Mouse (Mus musculus): ENCODE measurements around the gene Synj2.
A peak's percentile ranks its signal among the peaks of the same experiment; 100 is the strongest.

Synj2 gene

GRCm38 (mm10) chr17:5956350-5957000 is 15.4 kb downstream of the Synj2 start:
- no peaks in the 10 kb centered on the region for H3K36me3 ChIP-seq (ENCODE audit: control insufficient read depth, insufficient read depth, low read length, poor library complexity, severe bottlenecking)
- DNase-seq (ENCODE audit: low read depth, low spot score): no peak
- no peaks in the 10 kb centered on the region for H3K27me3 ChIP-seq (ENCODE audit: control insufficient read depth, insufficient read depth, low read length, poor library complexity, severe bottlenecking)

- no peaks in the 10 kb centered on the region for H3K27me3 ChIP-seq (ENCODE audit: control insufficient read depth, insufficient read depth, low read length, poor library complexity, severe bottlenecking)
- no peaks in the 10 kb centered on the region for H3K36me3 ChIP-seq (ENCODE audit: control insufficient read depth, insufficient read depth, low read length, poor library complexity, severe bottlenecking)
- DNase-seq (ENCODE audit: low read depth, low spot score): no peak
Measured at GRCm38 (mm10) chr17:5957097-5957496, 16.0 kb downstream of the Synj2 start.

- no peaks in the 10 kb centered on the region for H3K27me3 ChIP-seq (ENCODE audit: control insufficient read depth, insufficient read depth, low read length, poor library complexity, severe bottlenecking)
- DNase-seq (ENCODE audit: low read depth, low spot score): no peak
Measured at GRCm38 (mm10) chr17:5958229-5958628, 17.1 kb downstream of the Synj2 start.

GRCm38 (mm10) chr17:5958636-5959035 is 17.6 kb downstream of the Synj2 start:
- H3K36me3 ChIP-seq (ENCODE audit: control insufficient read depth, insufficient read depth, low read length, poor library complexity, severe bottlenecking): no peaks in the 10 kb centered on the region
- no peak for DNase-seq (ENCODE audit: low read depth, low spot score)
- H3K27me3 ChIP-seq (ENCODE audit: control insufficient read depth, insufficient read depth, low read length, poor library complexity, severe bottlenecking): 0 out of 2 replicates have a peak, but pooled peaks cover 2% of the 10 kb centered on the region

More at GRCm38 (mm10) chr17:5958229-5958628, 17.1 kb downstream of the Synj2 start:
- H3K36me3 ChIP-seq (ENCODE audit: control insufficient read depth, insufficient read depth, low read length, poor library complexity, severe bottlenecking): no peaks in the 10 kb centered on the region

- DNase-seq (ENCODE audit: low read depth, low spot score): no peak
- Histone ChIP-seq H3K27me3 (ENCODE audit: control insufficient read depth, insufficient read depth, low read length, poor library complexity, severe bottlenecking) (0 out of 2 replicates have a peak, but pooled peaks cover 2% of the 10 kb centered on the region), H3K36me3 (ENCODE audit: control insufficient read depth, insufficient read depth, low read length, poor library complexity, severe bottlenecking) (no peaks in the 10 kb centered on the region)
Measured at GRCm38 (mm10) chr17:5959096-5959495, 18.0 kb downstream of the Synj2 start.

GRCm38 (mm10) chr17:5959802-5960201 is 18.7 kb downstream of the Synj2 start:
- 0 out of 2 replicates have a peak, but pooled peaks cover 2% of the 10 kb centered on the region for H3K27me3 ChIP-seq (ENCODE audit: control insufficient read depth, insufficient read depth, low read length, poor library complexity, severe bottlenecking)
- H3K36me3 ChIP-seq (ENCODE audit: control insufficient read depth, insufficient read depth, low read length, poor library complexity, severe bottlenecking): no peaks in the 10 kb centered on the region
- DNase-seq (ENCODE audit: low read depth, low spot score): no peak

GRCm38 (mm10) chr17:5963766-5964165 is 22.7 kb downstream of the Synj2 start:
- H3K36me3 ChIP-seq (ENCODE audit: control insufficient read depth, insufficient read depth, low read length, poor library complexity, severe bottlenecking): no peaks in the 10 kb centered on the region
- H3K27me3 ChIP-seq (ENCODE audit: control insufficient read depth, insufficient read depth, low read length, poor library complexity, severe bottlenecking): 0 out of 2 replicates have a peak, but pooled peaks cover 2% of the 10 kb centered on the region
- no peak for DNase-seq (ENCODE audit: low read depth, low spot score)

GRCm38 (mm10) chr17:5965084-5965781 is 24.2 kb downstream of the Synj2 start:
- Histone ChIP-seq H3K36me3 (ENCODE audit: control insufficient read depth, insufficient read depth, low read length, poor library complexity, severe bottlenecking) (no peaks in the 10 kb centered on the region), H3K27me3 (ENCODE audit: control insufficient read depth, insufficient read depth, low read length, poor library complexity, severe bottlenecking) (0 out of 2 replicates have a peak, but pooled peaks cover 2% of the 10 kb centered on the region)
- DNase-seq (ENCODE audit: low read depth, low spot score): no peak

- Histone ChIP-seq H3K27me3 (ENCODE audit: control insufficient read depth, insufficient read depth, low read length, poor library complexity, severe bottlenecking) (0 out of 2 replicates have a peak, but pooled peaks cover 2% of the 10 kb centered on the region), H3K36me3 (ENCODE audit: control insufficient read depth, insufficient read depth, low read length, poor library complexity, severe bottlenecking) (no peaks in the 10 kb centered on the region)
- DNase-seq (ENCODE audit: low read depth, low spot score): no peak
Measured at GRCm38 (mm10) chr17:5966706-5967105, 25.6 kb downstream of the Synj2 start.

- peak; percentile 25 for DNase-seq (ENCODE audit: low read depth, low spot score)
- Histone ChIP-seq H3K27me3 (ENCODE audit: control insufficient read depth, insufficient read depth, low read length, poor library complexity, severe bottlenecking) (no peaks in the 10 kb centered on the region), H3K36me3 (ENCODE audit: control insufficient read depth, insufficient read depth, low read length, poor library complexity, severe bottlenecking) (no peaks in the 10 kb centered on the region)
Measured at GRCm38 (mm10) chr17:5968562-5968961, 27.5 kb downstream of the Synj2 start.

- no peaks in the 10 kb centered on the region for H3K27me3 ChIP-seq (ENCODE audit: control insufficient read depth, insufficient read depth, low read length, poor library complexity, severe bottlenecking)
- no peaks in the 10 kb centered on the region for H3K36me3 ChIP-seq (ENCODE audit: control insufficient read depth, insufficient read depth, low read length, poor library complexity, severe bottlenecking)
- DNase-seq (ENCODE audit: low read depth, low spot score): no peak
Measured at GRCm38 (mm10) chr17:5969246-5969645, 28.2 kb downstream of the Synj2 start.

GRCm38 (mm10) chr17:5970298-5970821 is 29.3 kb downstream of the Synj2 start:
- no peak for DNase-seq (ENCODE audit: low read depth, low spot score)
- no peaks in the 10 kb centered on the region for H3K36me3 ChIP-seq (ENCODE audit: control insufficient read depth, insufficient read depth, low read length, poor library complexity, severe bottlenecking)
- H3K27me3 ChIP-seq (ENCODE audit: control insufficient read depth, insufficient read depth, low read length, poor library complexity, severe bottlenecking): no peaks in the 10 kb centered on the region

GRCm38 (mm10) chr17:5973536-5973935 is 32.5 kb downstream of the Synj2 start:
- H3K27me3 ChIP-seq (ENCODE audit: control insufficient read depth, insufficient read depth, low read length, poor library complexity, severe bottlenecking): no peaks in the 10 kb centered on the region
- H3K36me3 ChIP-seq (ENCODE audit: control insufficient read depth, insufficient read depth, low read length, poor library complexity, severe bottlenecking): no peaks in the 10 kb centered on the region
- peak; percentile 31 for DNase-seq (ENCODE audit: low read depth, low spot score)

- no peaks in the 10 kb centered on the region for H3K27me3 ChIP-seq (ENCODE audit: control insufficient read depth, insufficient read depth, low read length, poor library complexity, severe bottlenecking)
- DNase-seq (ENCODE audit: low read depth, low spot score): peak; percentile 64
- H3K36me3 ChIP-seq (ENCODE audit: control insufficient read depth, insufficient read depth, low read length, poor library complexity, severe bottlenecking): no peaks in the 10 kb centered on the region
Measured at GRCm38 (mm10) chr17:5975099-5975977, 34.3 kb downstream of the Synj2 start.

Data from splenic B cell, adult 2 months (primary cell).